Mouse (Mus musculus) kidney, adult 2 months (tissue): ENCODE results near the gene Mybbp1a. TPM values are rescaled to one million over a fixed set of nuclear protein-coding genes. Genes with fewer than 3 reads are reported as not detected.

Experiments
- DNase-seq: peaks from one replicate; pipeline ENCODE4 v3.0.0; 2021
- H3K27ac ChIP-seq: fragments of 200-500 bp; 2 replicates; pipeline ENCODE4 v1.5.1; 2012; ENCODE audit warnings: low read depth, low read length, control low read depth, inconsistent platforms; ENCODE audit not compliant: insufficient read depth
- H3K27me3 ChIP-seq: fragments of 200-500 bp; replicated peaks from 2 replicates; pipeline ENCODE4 v1.6.1; 2012; ENCODE audit warnings: mild to moderate bottlenecking, moderate library complexity, low read length, inconsistent platforms; ENCODE audit not compliant: control insufficient read depth, insufficient read depth
- H3K36me3 ChIP-seq: fragments of 200-500 bp; 2 replicates; pipeline ENCODE4 v1.6.1; 2012; ENCODE audit warnings: mild to moderate bottlenecking, moderate library complexity, low read length, inconsistent platforms; ENCODE audit not compliant: control insufficient read depth, insufficient read depth
- H3K4me1 ChIP-seq: fragments of 200-500 bp; 2 replicates; pipeline ENCODE4 v1.6.1; 2011; ENCODE audit warnings: low read length; ENCODE audit not compliant: control insufficient read depth, insufficient read depth
- H3K4me3 ChIP-seq: fragments of 200-500 bp; 2 replicates; pipeline ENCODE4 v1.5.1; 2011; ENCODE audit warnings: mild to moderate bottlenecking, low read depth, low read length, control low read depth; ENCODE audit not compliant: insufficient read depth
- CTCF ChIP-seq: fragments of 200-500 bp; conservative IDR thresholded peaks from 2 replicates; pipeline ENCODE4 v1.5.1; 2011; ENCODE audit warnings: low read depth, mild to moderate bottlenecking, control low read depth, low read length, moderate library complexity, mixed read lengths; ENCODE audit not compliant: insufficient read depth, insufficient read length
- POLR2A ChIP-seq: fragments of 200-500 bp; IDR thresholded peaks from one replicate; pipeline ENCODE4 v1.6.1; 2011; ENCODE audit warnings: low read depth, low read length, control low read depth
- WGBS: fragments of 180-500 bp; shearing (Covaris S2); methylation state at CpG from one replicate; pipeline ENCODE4 v1.1.7; 2018; 5-methylcytosine and 5-hydroxymethylcytosine counted together
- polyA plus RNA-seq: library from polyadenylated mRNA; depleted of rRNA; stranded (reverse); fragments of >200 nt; gene quantifications from 2 replicates; pipeline ENCODE4 v1.2.3, GENCODE M21; 2012

The Mybbp1a gene
- polyA plus RNA-seq, 1 experiment: 27.0 TPM

DNA sequence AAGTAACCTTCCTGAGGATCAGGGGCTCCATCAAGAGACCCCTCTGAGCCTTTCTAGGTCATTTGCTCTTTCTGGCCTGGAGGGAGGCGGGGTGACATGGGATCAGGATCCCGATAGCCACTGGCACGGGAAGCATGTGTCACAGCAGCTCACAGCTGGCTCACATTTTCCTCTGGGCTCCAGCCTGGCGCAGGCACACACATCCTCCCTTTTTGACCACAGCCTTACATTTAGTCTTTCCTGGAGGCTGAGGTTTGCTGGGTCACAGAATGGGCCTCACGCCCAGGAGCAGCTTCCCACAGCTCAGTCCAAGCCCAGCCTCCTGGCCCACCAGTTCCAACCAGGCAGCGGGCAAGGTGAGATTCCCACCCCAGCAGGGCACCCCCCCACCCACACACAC lies 37.1 kb downstream of the Mybbp1a start:
- H3K4me1 ChIP-seq: peaks cover 20% of the 10 kb centered on the region
- H3K4me3 ChIP-seq: no peak overlapping the region
- TF ChIP-seq CTCF: no peak
- no peak for TF ChIP-seq POLR2A
- no peak overlapping the region for H3K27ac ChIP-seq
- H3K36me3 ChIP-seq: no peaks in the 10 kb centered on the region
- H3K27me3 ChIP-seq: no peaks in the 10 kb centered on the region
- DNase-seq: peak; percentile 36
- WGBS: 56% methylated on average over 6 of the region's 6 CpGs

DNA sequence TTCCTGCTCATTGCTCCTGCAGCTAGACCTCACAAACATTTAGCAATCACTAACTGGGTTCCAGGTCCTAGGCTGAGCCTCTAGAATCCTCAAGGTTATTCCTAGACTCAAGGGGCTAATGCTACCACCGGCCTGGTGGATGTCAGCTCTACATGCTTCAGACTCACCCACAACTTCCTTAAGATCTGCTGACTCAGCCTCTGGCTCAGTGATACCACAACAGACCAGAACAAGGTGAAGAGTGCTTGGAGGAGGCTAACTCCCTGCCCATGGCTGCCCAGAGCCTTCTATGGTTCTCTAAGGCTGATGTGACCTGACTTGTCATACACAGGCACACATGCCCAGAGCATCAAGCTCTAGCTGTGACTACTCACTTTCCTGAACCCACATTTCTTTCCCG lies 38.3 kb downstream of the Mybbp1a start:
- Histone ChIP-seq H3K4me1 (peaks cover 17% of the 10 kb centered on the region), H3K4me3 (no peak overlapping the region), H3K36me3 (no peaks in the 10 kb centered on the region), H3K27me3 (no peaks in the 10 kb centered on the region), H3K27ac (no peak overlapping the region)
- no peak for DNase-seq
- 67% methylated on average over 2 of the region's 2 CpGs for WGBS
- TF ChIP-seq CTCF (no peak), POLR2A (no peak)

- peaks cover 7% of the 10 kb centered on the region; the same call in 1 of the 2 replicates for H3K4me1 ChIP-seq
- no peaks in the 10 kb centered on the region for H3K27me3 ChIP-seq
- H3K4me3 ChIP-seq: no peak overlapping the region
- no peak overlapping the region for H3K27ac ChIP-seq
- TF ChIP-seq CTCF (no peak), POLR2A (no peak)
- H3K36me3 ChIP-seq: no peaks in the 10 kb centered on the region
- DNase-seq: no peak
- WGBS: 73% methylated on average over 5 of the region's 5 CpGs
These were observed 40.2 kb downstream of the Mybbp1a start for GRCm38 (mm10) chr11:72481313-72481712.

- TF ChIP-seq CTCF (no peak), POLR2A (no peak)
- DNase-seq: no peak
- WGBS: 90% methylated on average over 4 of the region's 4 CpGs
- Histone ChIP-seq H3K27me3 (no peaks in the 10 kb centered on the region), H3K27ac (no peak overlapping the region), H3K4me1 (peaks cover 7% of the 10 kb centered on the region; the same call in 1 of the 2 replicates), H3K36me3 (no peaks in the 10 kb centered on the region), H3K4me3 (no peak overlapping the region)
These were observed 40.8 kb downstream of the Mybbp1a start for GRCm38 (mm10) chr11:72481952-72482351.

- Histone ChIP-seq H3K4me3 (no peak overlapping the region), H3K27ac (no peak overlapping the region), H3K4me1 (no peaks in the 10 kb centered on the region), H3K36me3 (no peaks in the 10 kb centered on the region), H3K27me3 (no peaks in the 10 kb centered on the region)
- TF ChIP-seq POLR2A (no peak), CTCF (no peak)
- 51% methylated on average over 6 of the region's 6 CpGs for WGBS
- DNase-seq: no peak
These were observed 43.4 kb downstream of the Mybbp1a start for GRCm38 (mm10) chr11:72484549-72484948.

- no peak for DNase-seq
- 79% methylated on average over 5 of the region's 5 CpGs for WGBS
- H3K27me3 ChIP-seq: no peaks in the 10 kb centered on the region
- TF ChIP-seq POLR2A: no peak
- no peak for TF ChIP-seq CTCF
- H3K4me1 ChIP-seq: no peaks in the 10 kb centered on the region
- no peak overlapping the region for H3K27ac ChIP-seq
- H3K36me3 ChIP-seq: no peaks in the 10 kb centered on the region
- H3K4me3 ChIP-seq: no peak overlapping the region
These were observed 44.0 kb downstream of the Mybbp1a start for GRCm38 (mm10) chr11:72485157-72485556.

GRCm38 (mm10) chr11:72485960-72486359 lies 44.8 kb downstream of the Mybbp1a start:
- TF ChIP-seq POLR2A (no peak), CTCF (no peak)
- H3K27me3 ChIP-seq: no peaks in the 10 kb centered on the region
- H3K27ac ChIP-seq: no peak overlapping the region
- H3K4me1 ChIP-seq: no peaks in the 10 kb centered on the region
- 82% methylated on average over 11 of the region's 11 CpGs for whole genome bisulfite sequencing
- H3K36me3 ChIP-seq: no peaks in the 10 kb centered on the region
- H3K4me3 ChIP-seq: no peak overlapping the region
- DNase-seq: no peak
